In genomic region chr3:88620992-88621536, GRCm38 (mm10) we compare ENCODE assay signal across 8 mouse cellular contexts. TPM values are rescaled to one million over a fixed set of nuclear protein-coding genes. Genes with fewer than 3 reads are reported as not detected.
DNase-seq lines count a peak whose midpoint lies in the region; ATAC-seq lines count a peak whose summit lies in the region.

No protein-coding gene starts in this region.

- H3K9me3 ChIP-seq in forebrain, embryonic 10.5 days, result no peaks in the 10 kb centered on the region

- peaks cover 72% of the 10 kb centered on the region for H3K4me1 ChIP-seq in forebrain, embryonic 10.5 days

- DNase-seq in frontal cortex, postnatal 10 days (ENCODE audit: low spot score in 2 of 2), result peak; percentile 67 to 71
- peak; percentile 73 for DNase-seq in brain, adult 2 months (ENCODE audit: low read depth, low spot score)
- peak; percentile 77 for DNase-seq in forebrain, embryonic 10.5 days (ENCODE audit: extremely low spot score, low spot score)
- DNase-seq in heart, postnatal 14 days, result peak; percentile 83 to 87
- DNase-seq in kidney, postnatal 4 days, result peak; percentile 82 to 90
- DNase-seq in spleen, postnatal 36 days (ENCODE audit: low spot score in 2 of 2), result peak; percentile 91 to 92

- peaks cover 18% of the 10 kb centered on the region for H3K36me3 ChIP-seq in forebrain, embryonic 10.5 days (replicated peaks)

- ATAC-seq in frontal cortex, adult (ENCODE audit: low TSS enrichment), result no peak
- peak; percentile 50 for ATAC-seq in megakaryocyte-erythroid progenitor cell, adult 5-6 weeks (replicated peaks; ENCODE audit: low FRiP score, low TSS enrichment, poor library complexity, severe bottlenecking)

- WGBS in forebrain, embryonic 10.5 days, result under 1% methylated on average over 64 of the region's 64 CpGs

- peaks cover 11% of the 10 kb centered on the region; the same call in 1 of the 2 replicates for H3K27me3 ChIP-seq in forebrain, embryonic 10.5 days (ENCODE audit: poor library complexity, severe bottlenecking)

- H3K4me3 ChIP-seq in forebrain, embryonic 10.5 days, result peak overlapping the region; percentile 82

- peak overlapping the region; percentile 99 for H3K27ac ChIP-seq in forebrain, embryonic 10.5 days

- intact Hi-C loops in heart, postnatal 14 days (cut with DNase I), result no loop called here

RNA-seq across cellular contexts. Expression of gene Arhgef2, which starts 15.3 kb away (rescaled TPM):
- polyA plus RNA-seq in forebrain, embryonic 10.5 days (2016; fragmentation: Nextera tagmentation; extraction: Ambion mirVana), result 79.3 and 92.6 TPM in 2 replicates
- total RNA-seq in heart, postnatal 14 days (2021), result 10 to 100 TPM; 71.1 to 71.5 TPM
- 94.6 and 96.0 TPM in 2 replicates for total RNA-seq in megakaryocyte-erythroid progenitor cell, adult 5-6 weeks (2014; fragmentation: Nextera tagmentation)
- total RNA-seq in megakaryocyte-erythroid progenitor cell, adult 5-6 weeks (2017), result 41.9 and 75.8 TPM in 2 replicates

RNA-seq across cellular contexts. Expression of gene Rxfp4, which starts 31.9 kb away (rescaled TPM):
- not detected in 2 replicates for polyA plus RNA-seq in forebrain, embryonic 10.5 days (2016; fragmentation: Nextera tagmentation; extraction: Ambion mirVana)
- not detected for total RNA-seq in heart, postnatal 14 days (2021)
- total RNA-seq in megakaryocyte-erythroid progenitor cell, adult 5-6 weeks (2014; fragmentation: Nextera tagmentation), result not detected in 2 replicates
- total RNA-seq in megakaryocyte-erythroid progenitor cell, adult 5-6 weeks (2017), result not detected in 2 replicates

RNA-seq across cellular contexts. Expression of gene Ssr2, which starts 45.4 kb away (rescaled TPM):
- 174 and 188 TPM in 2 replicates for polyA plus RNA-seq in forebrain, embryonic 10.5 days (2016; fragmentation: Nextera tagmentation; extraction: Ambion mirVana)
- 100 to 1,000 TPM in 1 of 2 experiments, 10 to 100 TPM in 1; 95.9 to 108 TPM for total RNA-seq in heart, postnatal 14 days (2021)
- total RNA-seq in megakaryocyte-erythroid progenitor cell, adult 5-6 weeks (2014; fragmentation: Nextera tagmentation), result 200 and 308 TPM in 2 replicates
- total RNA-seq in megakaryocyte-erythroid progenitor cell, adult 5-6 weeks (2017), result 111 and 165 TPM in 2 replicates
